Mouse (Mus musculus): Measurements from ENCODE around the gene Rnf123.

The Rnf123 gene

GRCm38 (mm10) chr9:108082988-108083431 lies at the start of gene Rnf123:
Gene Rnf123 (minus strand): TSS chr9:108083346.
- no peak for DNase-seq (ENCODE audit: low spot score in 2 of 2)

- no peak for DNase-seq (ENCODE audit: low spot score in 2 of 2)
These were observed 49.2 kb upstream of the Rnf123 start for GRCm38 (mm10) chr9:108132373-108132772.

- no peak for DNase-seq (ENCODE audit: low spot score in 2 of 2)
These were observed 48.4 kb upstream of the Rnf123 start for GRCm38 (mm10) chr9:108131502-108131901.

GRCm38 (mm10) chr9:108129042-108129948 lies 46.1 kb upstream of the Rnf123 start:
- no peak for DNase-seq (ENCODE audit: low spot score in 2 of 2)

- no peak for DNase-seq (ENCODE audit: low spot score in 2 of 2)
These were observed 45.1 kb upstream of the Rnf123 start for GRCm38 (mm10) chr9:108128248-108128647.

GRCm38 (mm10) chr9:108126436-108127180 lies 43.5 kb upstream of the Rnf123 start:
- DNase-seq (ENCODE audit: low spot score in 2 of 2), result no peak

GRCm38 (mm10) chr9:108125731-108126130 lies 42.6 kb upstream of the Rnf123 start:
- DNase-seq (ENCODE audit: low spot score in 2 of 2), result no peak

- no peak for DNase-seq (ENCODE audit: low spot score in 2 of 2)
These were observed 40.8 kb upstream of the Rnf123 start for GRCm38 (mm10) chr9:108123916-108124315.

- no peak for DNase-seq (ENCODE audit: low spot score in 2 of 2)
These were observed 38.2 kb upstream of the Rnf123 start for GRCm38 (mm10) chr9:108121170-108121969.

GRCm38 (mm10) chr9:108120671-108121070 lies 37.5 kb upstream of the Rnf123 start:
- no peak for DNase-seq (ENCODE audit: low spot score in 2 of 2)

GRCm38 (mm10) chr9:108119891-108120411 lies 36.8 kb upstream of the Rnf123 start:
- DNase-seq (ENCODE audit: low spot score in 2 of 2), result peak in 1 of 2 experiments; percentile 47

GRCm38 (mm10) chr9:108117143-108117542 lies 34.0 kb upstream of the Rnf123 start:
- DNase-seq (ENCODE audit: low spot score in 2 of 2), result no peak

- DNase-seq (ENCODE audit: low spot score in 2 of 2), result no peak
These were observed 32.3 kb upstream of the Rnf123 start for GRCm38 (mm10) chr9:108115290-108116077.

- DNase-seq (ENCODE audit: low spot score in 2 of 2), result peak; percentile 37 to 47
These were observed 29.7 kb upstream of the Rnf123 start for GRCm38 (mm10) chr9:108112719-108113340.

GRCm38 (mm10) chr9:108111593-108112121 lies 28.5 kb upstream of the Rnf123 start:
- no peak for DNase-seq (ENCODE audit: low spot score in 2 of 2)

GRCm38 (mm10) chr9:108111101-108111592 lies 28.0 kb upstream of the Rnf123 start:
- DNase-seq (ENCODE audit: low spot score in 2 of 2), result no peak

GRCm38 (mm10) chr9:108110160-108110559 lies 27.0 kb upstream of the Rnf123 start:
- no peak for DNase-seq (ENCODE audit: low spot score in 2 of 2)

GRCm38 (mm10) chr9:108107867-108108266 lies 24.7 kb upstream of the Rnf123 start:
- DNase-seq (ENCODE audit: low spot score in 2 of 2), result no peak

GRCm38 (mm10) chr9:108106090-108106489 lies 22.9 kb upstream of the Rnf123 start:
- DNase-seq (ENCODE audit: low spot score in 2 of 2), result no peak

- no peak for DNase-seq (ENCODE audit: low spot score in 2 of 2)
These were observed 22.4 kb upstream of the Rnf123 start for GRCm38 (mm10) chr9:108105549-108105863.
